Mouse (Mus musculus) CH12.LX (cell line): Measurements from ENCODE around the gene Zscan5b.
"Not testable (repeated sequence)": the region's sequence is repeated elsewhere in the genome, so short reads cannot be mapped to it uniquely, and the experiment has no call there.

Source experiments
- BHLHE40 ChIP-seq: IDR thresholded peaks from 2 replicates; pipeline ENCODE4 v1.6.1; 2011; ENCODE audit warnings: mild to moderate bottlenecking, low read depth, low read length, improper control_type of control experiment
- CTCF ChIP-seq, 2 experiments: IDR thresholded peaks in 1 of 2; conservative IDR thresholded peaks in 1 of 2; 2 replicates each; pipeline ENCODE4 v1.5.1; 2011 to 2012; ENCODE audit warnings: low read depth in 2 of 2, low read length in 2 of 2, improper control_type of control experiment in 1 of 2, inconsistent platforms in 1 of 2, mild to moderate bottlenecking in 1 of 2, moderate library complexity in 1 of 2
- HCFC1 ChIP-seq: IDR thresholded peaks from 2 replicates; pipeline ENCODE4 v1.6.1; 2012; ENCODE audit warnings: low read depth, mild to moderate bottlenecking, inconsistent platforms, low read length, improper control_type of control experiment
- MAX ChIP-seq: IDR thresholded peaks from 2 replicates; pipeline ENCODE4 v1.6.1; 2011; ENCODE audit warnings: low read length, improper control_type of control experiment
- POLR2A ChIP-seq: IDR thresholded peaks from 2 replicates; pipeline ENCODE4 v1.6.1; 2011; ENCODE audit warnings: low read depth, mild to moderate bottlenecking, improper control_type of control experiment, low read length
- TBP ChIP-seq: conservative IDR thresholded peaks from 2 replicates; pipeline ENCODE4 v1.6.1; 2011; ENCODE audit warnings: low read depth, low read length, improper control_type of control experiment
- USF1 ChIP-seq: IDR thresholded peaks from 2 replicates; pipeline ENCODE4 v1.6.1; 2014; ENCODE audit warnings: low read depth, mild to moderate bottlenecking, inconsistent platforms, low read length, improper control_type of control experiment
- ZC3H11A ChIP-seq: IDR thresholded peaks from 2 replicates; pipeline ENCODE4 v1.6.1; 2012; ENCODE audit warnings: low read depth, mild to moderate bottlenecking, inconsistent platforms, low read length, improper control_type of control experiment
- ZMIZ1 ChIP-seq: IDR thresholded peaks from 2 replicates; pipeline ENCODE4 v1.6.1; 2012; ENCODE audit warnings: low read depth, mild to moderate bottlenecking, inconsistent platforms, low read length, improper control_type of control experiment

DNA sequence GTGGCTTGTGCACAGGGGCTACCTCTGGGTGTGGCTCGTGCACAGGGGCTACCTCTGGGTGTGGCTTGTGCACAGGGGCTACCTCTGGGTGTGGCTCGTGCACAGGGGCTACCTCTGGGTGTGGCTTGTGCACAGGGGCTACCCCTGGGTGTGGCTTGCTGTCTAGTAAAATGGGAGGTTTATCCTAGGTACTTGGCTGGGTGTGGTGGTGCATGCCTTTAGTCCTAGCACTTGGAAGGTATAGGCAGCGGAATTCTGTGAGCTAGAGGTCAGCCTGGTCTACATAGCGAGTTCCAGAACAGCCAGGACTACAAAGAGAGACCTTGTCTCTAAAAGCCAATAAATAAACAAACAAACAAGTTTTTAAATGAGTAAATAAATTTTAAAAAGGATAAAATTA is 7.4 kb upstream of the Zscan5b start:
- TF ChIP-seq CTCF (conservative IDR thresholded peaks at IDR 0.05 in 1 of 2, IDR thresholded peaks at IDR 0.05 in 1 of 2; ENCODE audit: low read depth in 2 of 2, low read length in 2 of 2); BHLHE40; HCFC1; ZC3H11A; ZMIZ1; TBP; MAX; POLR2A; USF1: not testable (repeated sequence)
